Mouse (Mus musculus) thymus, postnatal 10 days (tissue): Measurements from ENCODE around the gene Nrcam.

Experiments
- DNase-seq, 2 experiments: peaks; one replicate each; pipeline ENCODE4 v3.0.0; 2021; ENCODE audit warnings: low spot score in 2 of 2

Nrcam gene

DNA sequence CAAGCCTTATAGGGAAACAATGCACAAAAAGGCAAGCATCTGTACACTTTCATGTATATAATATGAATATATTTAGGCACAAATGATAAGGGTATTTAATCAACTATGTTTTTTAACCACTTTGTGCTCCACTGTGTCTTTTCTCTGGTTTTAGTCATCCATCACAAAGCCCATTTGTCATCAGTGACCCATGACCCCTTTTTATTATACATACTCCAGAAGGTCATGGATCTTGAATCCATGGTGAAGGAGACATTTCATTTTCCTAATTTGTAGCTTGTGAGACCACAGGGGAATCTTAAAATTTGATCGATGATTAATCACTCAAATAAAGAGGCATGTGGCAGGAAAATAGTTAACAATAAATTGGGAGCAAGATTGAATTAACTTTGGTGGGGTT lies 29.2 kb downstream of the Nrcam start:
- no peak for DNase-seq

- no peak for DNase-seq
Measured at GRCm38 (mm10) chr12:44371076-44371710, 42.5 kb downstream of the Nrcam start.

GRCm38 (mm10) chr12:44375956-44376355 lies 47.3 kb downstream of the Nrcam start:
- no peak for DNase-seq

DNA sequence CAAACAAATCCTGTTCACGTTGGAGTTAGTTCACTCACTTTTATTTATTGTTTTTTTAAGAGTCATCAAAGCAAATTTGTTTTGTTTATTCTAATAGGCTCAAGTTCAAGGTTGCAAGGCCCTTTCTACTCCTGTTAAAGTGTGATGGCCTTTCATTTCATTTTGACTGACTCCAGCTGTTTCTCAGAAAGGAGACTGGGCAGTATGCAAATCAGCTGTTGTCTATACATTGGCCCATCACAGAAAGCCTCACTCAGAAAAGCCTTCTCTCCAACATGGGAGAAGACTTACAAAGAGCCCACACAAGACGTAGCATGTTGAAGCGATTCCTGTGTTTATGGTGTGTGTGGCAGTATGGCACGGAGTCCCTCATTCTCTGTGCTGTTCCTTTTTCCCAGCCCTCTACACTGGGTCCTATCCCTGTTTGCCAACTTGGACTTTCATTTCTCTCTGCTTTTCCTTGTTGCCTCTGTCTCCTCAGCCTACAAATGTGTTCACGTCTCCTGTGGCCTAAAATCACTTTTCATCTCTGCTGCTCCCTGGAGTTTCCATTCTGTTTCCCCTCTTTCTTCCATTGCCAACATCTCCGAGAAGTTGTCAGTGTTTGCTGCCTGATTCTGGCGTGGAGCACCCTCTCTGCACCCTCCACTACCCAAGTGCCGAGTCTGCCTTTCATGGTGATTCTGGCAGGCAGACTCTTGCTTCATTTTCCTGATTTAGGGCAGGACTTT lies 49.9 kb downstream of the Nrcam start:
- DNase-seq = no peak

DNA sequence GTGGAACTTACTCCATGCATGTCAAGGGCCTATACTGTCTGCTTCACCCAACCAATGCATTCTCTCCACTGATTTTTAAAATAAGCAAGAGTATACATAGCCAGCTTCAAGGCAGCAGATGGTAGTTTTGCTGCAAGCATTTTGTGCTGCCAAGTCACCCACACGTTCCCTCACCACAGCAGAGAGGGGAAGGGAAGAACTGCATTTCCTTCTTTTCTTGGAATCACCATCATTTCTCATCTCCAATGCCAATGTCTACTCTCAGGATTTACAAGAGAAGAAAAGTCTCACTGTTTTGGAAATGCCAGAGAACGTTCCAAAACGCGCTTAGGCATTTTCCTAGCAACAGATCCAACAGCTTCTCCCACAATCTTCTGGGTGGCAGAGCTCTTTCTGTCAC lies 52.1 kb downstream of the Nrcam start:
- DNase-seq = no peak

DNA sequence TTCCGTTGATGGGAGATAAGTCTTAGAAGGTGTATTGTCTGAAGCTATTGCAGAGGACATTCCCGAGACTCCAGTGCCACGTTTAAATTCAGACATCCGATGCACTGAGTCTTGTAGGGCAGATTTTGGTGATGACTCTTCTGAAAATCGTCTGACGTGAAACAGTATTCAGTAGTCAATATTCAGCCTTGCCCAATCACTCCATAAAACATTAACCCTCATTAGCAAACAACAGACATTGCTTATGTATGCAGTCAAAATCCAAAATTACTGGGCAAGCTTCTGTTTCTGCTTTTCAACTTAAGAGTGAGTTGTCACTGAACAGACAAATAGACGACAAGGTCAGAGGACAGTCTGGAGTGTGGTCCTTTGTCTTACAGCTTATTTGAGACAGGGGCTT lies 57.7 kb downstream of the Nrcam start:
- no peak for DNase-seq

- DNase-seq = no peak
Measured at GRCm38 (mm10) chr12:44388220-44388619, 59.5 kb downstream of the Nrcam start.

DNA sequence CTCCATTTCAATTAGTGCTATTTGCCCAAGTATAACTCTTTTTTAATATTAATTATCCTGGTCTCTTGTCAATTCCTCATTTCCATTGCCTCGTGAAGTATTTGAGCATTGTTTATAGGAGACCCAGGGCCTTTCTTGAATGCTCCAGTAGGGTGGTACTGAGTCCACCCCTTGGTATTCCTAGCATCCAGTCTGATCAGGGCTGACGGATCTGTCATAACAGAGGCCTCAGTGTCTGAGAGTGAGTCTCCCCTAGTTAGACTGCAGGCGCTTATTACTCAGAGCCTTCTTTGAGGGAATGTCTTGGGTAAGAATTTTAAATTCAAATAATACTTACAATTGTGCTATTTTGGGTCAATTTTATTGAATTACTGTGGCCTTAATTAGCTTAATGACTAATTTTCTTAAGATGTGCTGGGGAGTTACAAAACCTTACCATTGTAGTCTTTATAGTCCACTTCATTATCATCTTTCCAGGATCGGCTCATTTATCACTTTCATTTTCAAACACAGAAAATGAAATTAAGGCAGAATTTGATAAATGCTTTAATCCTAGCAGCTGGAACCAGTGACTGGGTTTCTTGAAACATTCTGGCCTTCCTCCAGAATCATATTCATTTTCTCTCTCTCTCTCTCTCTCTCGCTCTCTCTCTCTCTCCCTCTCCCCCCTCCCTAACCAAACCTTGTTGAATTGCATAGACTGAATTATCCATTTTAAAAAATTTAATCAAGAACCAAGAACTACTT lies 61.9 kb downstream of the Nrcam start:
- DNase-seq = no peak

DNA sequence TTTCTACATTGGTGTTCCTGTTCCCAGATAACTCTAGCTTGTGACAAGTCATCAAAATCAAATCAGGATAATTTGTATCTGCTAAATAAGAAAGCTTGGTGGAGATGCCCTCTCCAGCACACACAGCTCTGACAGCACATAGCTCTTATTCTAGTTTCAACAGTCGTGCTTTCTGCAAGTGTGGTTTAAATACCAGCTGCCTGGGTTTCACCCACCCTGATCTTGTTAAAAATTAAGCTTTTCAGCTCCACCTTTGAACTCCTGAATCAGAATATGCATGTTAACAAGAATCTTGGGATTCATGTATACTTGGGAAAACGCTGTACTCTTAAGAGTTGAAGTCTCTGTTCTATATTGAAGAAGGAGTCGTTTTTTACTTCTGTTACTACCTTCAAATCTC lies 66.2 kb downstream of the Nrcam start:
- no peak for DNase-seq

GRCm38 (mm10) chr12:44397782-44398181 lies 69.1 kb downstream of the Nrcam start:
- DNase-seq = no peak

- DNase-seq = no peak
Measured at GRCm38 (mm10) chr12:44402134-44402533, 73.4 kb downstream of the Nrcam start.

GRCm38 (mm10) chr12:44403270-44403669 lies 74.6 kb downstream of the Nrcam start:
- no peak for DNase-seq

DNA sequence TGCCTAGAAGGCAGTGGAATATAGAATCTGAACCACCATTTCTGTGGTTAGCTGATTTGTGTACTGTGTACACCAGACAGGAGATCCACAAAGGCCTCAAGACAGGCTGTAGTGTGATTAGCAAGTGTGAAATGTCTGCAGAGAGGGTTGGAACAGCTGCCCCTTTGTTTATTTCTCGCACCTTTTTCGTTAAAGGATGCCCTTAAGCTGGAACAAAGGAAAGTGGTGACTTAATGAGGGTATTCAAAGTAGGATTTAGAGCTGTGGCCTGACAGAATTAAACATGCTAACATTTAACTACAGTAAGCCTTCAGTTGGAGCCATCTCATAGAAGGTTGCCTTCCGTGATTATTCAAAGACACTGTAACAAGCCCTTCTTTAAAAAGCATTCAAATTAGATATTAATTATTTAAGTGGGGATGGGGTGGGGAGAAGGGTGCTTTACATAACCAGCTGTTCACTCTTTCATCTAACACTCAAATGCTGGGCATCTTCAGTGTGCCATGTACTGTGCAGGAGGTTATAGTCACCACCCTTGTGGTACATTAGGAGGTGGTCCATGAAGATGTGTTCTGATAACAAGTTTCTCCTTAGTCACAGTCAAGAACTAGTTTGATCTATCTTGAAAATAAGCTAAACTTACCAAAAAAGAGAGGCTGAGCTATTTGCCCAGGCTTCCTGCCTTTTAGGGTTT lies 75.2 kb downstream of the Nrcam start:
- DNase-seq = no peak

DNA sequence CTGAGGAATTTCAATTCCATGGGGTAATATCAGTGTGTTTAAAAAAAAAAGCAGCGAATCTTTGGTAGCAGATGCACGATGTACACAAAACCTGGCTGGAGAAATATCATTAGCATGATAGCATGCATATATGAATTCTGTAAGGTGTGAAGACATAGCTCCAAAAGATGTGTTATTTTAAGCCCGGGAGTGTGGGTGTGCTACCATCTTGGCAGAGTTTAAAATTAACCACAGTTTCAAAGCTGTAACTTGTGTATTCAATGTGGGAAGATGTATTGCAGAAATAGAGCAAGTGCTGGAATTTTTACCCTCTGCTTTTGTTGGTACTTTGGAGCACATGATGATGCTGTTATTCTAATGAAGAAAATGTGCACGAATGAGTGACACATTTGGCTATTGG lies 81.1 kb downstream of the Nrcam start:
- no peak for DNase-seq

DNA sequence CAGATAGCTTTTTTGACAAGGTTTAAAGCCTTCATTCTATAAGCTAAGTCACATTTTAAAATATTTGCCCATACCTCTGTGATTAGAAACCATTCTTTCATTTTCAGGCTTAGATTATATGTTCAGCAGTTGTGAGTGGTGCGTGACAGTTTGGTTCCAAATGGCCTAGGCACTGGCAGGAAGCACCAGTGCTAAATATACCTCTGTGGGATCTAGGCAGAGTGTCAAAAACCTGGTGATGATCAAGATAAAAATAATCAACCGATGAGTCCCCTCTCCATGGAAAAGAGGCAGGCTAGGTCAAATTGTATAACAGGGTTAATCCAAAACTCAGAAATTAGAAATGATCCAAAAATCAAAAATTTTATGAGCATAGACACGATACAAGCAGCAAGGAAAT lies 82.3 kb downstream of the Nrcam start:
- DNase-seq = no peak

- no peak for DNase-seq
Measured at GRCm38 (mm10) chr12:44422154-44422866, 93.6 kb downstream of the Nrcam start.

- no peak for DNase-seq
Measured at GRCm38 (mm10) chr12:44422867-44423255, 94.2 kb downstream of the Nrcam start.

DNA sequence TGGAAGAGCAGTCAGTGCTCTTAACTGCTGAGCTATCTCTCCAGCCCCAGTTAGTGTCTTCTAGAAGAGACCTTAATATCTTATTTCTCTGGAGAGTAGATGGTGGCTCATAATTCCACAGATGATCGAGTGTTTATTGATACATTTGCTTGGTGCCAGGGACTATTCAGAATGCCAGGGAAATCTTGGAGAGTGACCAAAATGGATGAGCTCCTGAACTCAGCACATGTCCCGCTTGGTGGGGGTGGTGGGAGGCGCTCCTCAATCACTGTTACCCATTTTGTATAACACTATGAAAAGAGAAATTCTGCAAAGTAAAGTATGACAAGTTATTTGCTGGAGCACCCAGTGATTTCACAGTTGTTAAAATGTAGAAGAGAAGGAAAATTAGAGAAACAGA lies 95.3 kb downstream of the Nrcam start:
- no peak for DNase-seq

- no peak for DNase-seq
Measured at GRCm38 (mm10) chr12:44425040-44425439, 96.4 kb downstream of the Nrcam start.

DNA sequence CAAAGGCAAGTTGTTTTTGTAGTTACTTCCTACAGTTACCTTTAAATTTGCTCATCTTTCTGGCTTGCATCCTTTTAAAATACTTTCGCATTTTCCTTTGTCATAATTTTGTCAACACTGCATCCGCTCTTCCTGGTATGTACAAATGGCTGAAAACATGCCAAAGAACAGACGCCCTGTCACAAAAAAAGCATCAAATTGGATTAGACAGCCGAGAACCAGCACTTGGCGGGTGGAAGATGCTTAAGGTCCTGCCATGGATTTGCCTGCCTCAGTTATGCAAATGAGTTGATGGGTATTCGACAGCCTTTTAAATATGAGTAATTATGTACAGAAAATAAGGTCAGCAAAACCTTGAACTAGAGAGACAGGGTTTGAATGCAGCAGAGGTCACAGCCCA lies 101.7 kb downstream of the Nrcam start:
- DNase-seq = no peak

GRCm38 (mm10) chr12:44430996-44431395 lies 102.3 kb downstream of the Nrcam start:
- DNase-seq = no peak

- no peak for DNase-seq
Measured at GRCm38 (mm10) chr12:44432727-44433126, 104.0 kb downstream of the Nrcam start.
